Mouse (Mus musculus): ENCODE measurements at regions not wholly inside any gene's neighbourhood (a gene's known extent, or its start where the extent isn't known, plus 50 kb on each side); places are given as distances from the start of the nearest gene placed in this dataset.

- peaks cover 3% of the 10 kb centered on the region; the same call in 1 of the 2 replicates for H3K4me1 ChIP-seq (replicated peaks)
- WGBS = 50% methylated on average over 10 of the region's 10 CpGs
- ATAC-seq (replicated peaks; ENCODE audit: insufficient number of reproducible peaks, insufficient read depth, low FRiP score, low read depth) = no peak
- no peaks in the 10 kb centered on the region; the same call in 1 of the 2 replicates for H3K27me3 ChIP-seq
- no peaks in the 10 kb centered on the region for H3K9me3 ChIP-seq (replicated peaks)
- H3K4me2 ChIP-seq = no peak overlapping the region
- no peak overlapping the region for H3K9ac ChIP-seq
- no peak overlapping the region for H3K27ac ChIP-seq
- no peak overlapping the region for H3K4me3 ChIP-seq
- no peaks in the 10 kb centered on the region for H3K36me3 ChIP-seq
These were observed 439.1 kb downstream of the Prdm2 start for GRCm38 (mm10) chr4:142773651-142774151.

GRCm38 (mm10) chr4:142772751-142773455 lies 439.9 kb downstream of the Prdm2 start:
- Histone ChIP-seq H3K36me3 (no peaks in the 10 kb centered on the region), H3K9ac (no peak overlapping the region), H3K4me3 (no peak overlapping the region), H3K27ac (no peak overlapping the region), H3K27me3 (no peaks in the 10 kb centered on the region; the same call in 1 of the 2 replicates), H3K9me3 (replicated peaks) (no peaks in the 10 kb centered on the region), H3K4me2 (no peak overlapping the region), H3K4me1 (replicated peaks) (peaks cover 3% of the 10 kb centered on the region; the same call in 1 of the 2 replicates)
- ATAC-seq (replicated peaks; ENCODE audit: insufficient number of reproducible peaks, insufficient read depth, low FRiP score, low read depth) = no peak
- WGBS = 20% methylated on average over 16 of the region's 16 CpGs

GRCm38 (mm10) chr4:142771520-142772150 lies 441.2 kb downstream of the Prdm2 start:
- H3K9me3 ChIP-seq (replicated peaks) = no peaks in the 10 kb centered on the region
- 55% methylated on average over 6 of the region's 6 CpGs for WGBS
- ATAC-seq (replicated peaks; ENCODE audit: insufficient number of reproducible peaks, insufficient read depth, low FRiP score, low read depth) = no peak
- no peak overlapping the region for H3K9ac ChIP-seq
- H3K4me1 ChIP-seq (replicated peaks) = peaks cover 3% of the 10 kb centered on the region; the same call in 1 of the 2 replicates
- H3K4me2 ChIP-seq = no peak overlapping the region
- H3K27ac ChIP-seq = no peak overlapping the region
- H3K4me3 ChIP-seq = no peak overlapping the region
- H3K36me3 ChIP-seq = no peaks in the 10 kb centered on the region
- no peaks in the 10 kb centered on the region; the same call in 1 of the 2 replicates for H3K27me3 ChIP-seq

- no peak for ATAC-seq (replicated peaks; ENCODE audit: insufficient number of reproducible peaks, insufficient read depth, low FRiP score, low read depth)
These were observed 442.6 kb downstream of the Prdm2 start for GRCm38 (mm10) chr4:142770177-142770576.

GRCm38 (mm10) chr4:142767665-142768064 lies 445.1 kb downstream of the Prdm2 start:
- Histone ChIP-seq H3K4me1 (replicated peaks) (no peaks in the 10 kb centered on the region), H3K27ac (no peak overlapping the region), H3K9ac (no peak overlapping the region), H3K27me3 (no peaks in the 10 kb centered on the region; the same call in 1 of the 2 replicates), H3K36me3 (no peaks in the 10 kb centered on the region), H3K4me3 (no peak overlapping the region), H3K4me2 (no peak overlapping the region), H3K9me3 (replicated peaks) (no peaks in the 10 kb centered on the region)
- WGBS = 56% methylated on average over 4 of the region's 4 CpGs
- ATAC-seq (replicated peaks; ENCODE audit: insufficient number of reproducible peaks, insufficient read depth, low FRiP score, low read depth) = no peak

More at GRCm38 (mm10) chr4:142770177-142770576, 442.6 kb downstream of the Prdm2 start:
- Histone ChIP-seq H3K27me3 (no peaks in the 10 kb centered on the region; the same call in 1 of the 2 replicates), H3K9me3 (replicated peaks) (no peaks in the 10 kb centered on the region), H3K27ac (no peak overlapping the region), H3K9ac (no peak overlapping the region), H3K36me3 (no peaks in the 10 kb centered on the region), H3K4me2 (no peak overlapping the region), H3K4me3 (no peak overlapping the region), H3K4me1 (replicated peaks) (peaks cover 3% of the 10 kb centered on the region; the same call in 1 of the 2 replicates)
- 19% methylated on average over 8 of the region's 8 CpGs for WGBS

- no peak overlapping the region for H3K9ac ChIP-seq
- H3K9me3 ChIP-seq (replicated peaks) = no peaks in the 10 kb centered on the region
- no peak for ATAC-seq (replicated peaks; ENCODE audit: insufficient number of reproducible peaks, insufficient read depth, low FRiP score, low read depth)
- H3K27me3 ChIP-seq = no peaks in the 10 kb centered on the region
- no peak overlapping the region for H3K4me3 ChIP-seq
- WGBS = 58% methylated on average over 8 of the region's 8 CpGs
- H3K36me3 ChIP-seq = no peaks in the 10 kb centered on the region
- no peak overlapping the region for H3K27ac ChIP-seq
- H3K4me1 ChIP-seq (replicated peaks) = no peaks in the 10 kb centered on the region
- H3K4me2 ChIP-seq = no peak overlapping the region
These were observed 451.2 kb downstream of the Prdm2 start for GRCm38 (mm10) chr4:142761577-142761976.

- no peak for ATAC-seq (replicated peaks; ENCODE audit: insufficient number of reproducible peaks, insufficient read depth, low FRiP score, low read depth)
- no peak overlapping the region for H3K27ac ChIP-seq
- H3K4me1 ChIP-seq (replicated peaks) = no peaks in the 10 kb centered on the region
- H3K4me3 ChIP-seq = no peak overlapping the region
- no peaks in the 10 kb centered on the region for H3K36me3 ChIP-seq
- H3K9me3 ChIP-seq (replicated peaks) = no peaks in the 10 kb centered on the region
- H3K9ac ChIP-seq = no peak overlapping the region
- WGBS = 75% methylated on average over 3 of the region's 3 CpGs
- no peaks in the 10 kb centered on the region for H3K27me3 ChIP-seq
- no peak overlapping the region for H3K4me2 ChIP-seq
These were observed 454.7 kb downstream of the Prdm2 start for GRCm38 (mm10) chr4:142758102-142758501.

GRCm38 (mm10) chr4:142756332-142756731 lies 456.5 kb downstream of the Prdm2 start:
- Histone ChIP-seq H3K27ac (no peak overlapping the region), H3K36me3 (no peaks in the 10 kb centered on the region), H3K4me3 (no peak overlapping the region), H3K4me1 (replicated peaks) (no peaks in the 10 kb centered on the region), H3K9ac (no peak overlapping the region), H3K4me2 (no peak overlapping the region), H3K9me3 (replicated peaks) (no peaks in the 10 kb centered on the region), H3K27me3 (no peaks in the 10 kb centered on the region)
- no peak for ATAC-seq (replicated peaks; ENCODE audit: insufficient number of reproducible peaks, insufficient read depth, low FRiP score, low read depth)
- WGBS = 54% methylated on average over 6 of the region's 6 CpGs

- Histone ChIP-seq H3K9me3 (replicated peaks) (no peaks in the 10 kb centered on the region), H3K4me3 (no peak overlapping the region), H3K27ac (no peak overlapping the region), H3K4me1 (replicated peaks) (no peaks in the 10 kb centered on the region), H3K27me3 (no peaks in the 10 kb centered on the region), H3K4me2 (no peak overlapping the region), H3K36me3 (no peaks in the 10 kb centered on the region), H3K9ac (no peak overlapping the region)
- WGBS = 56% methylated on average over 8 of the region's 8 CpGs
- no peak for ATAC-seq (replicated peaks; ENCODE audit: insufficient number of reproducible peaks, insufficient read depth, low FRiP score, low read depth)
These were observed 462.9 kb downstream of the Prdm2 start for GRCm38 (mm10) chr4:142749918-142750317.

- H3K4me2 ChIP-seq = no peak overlapping the region
- no peaks in the 10 kb centered on the region for H3K27me3 ChIP-seq
These were observed 484.3 kb upstream of the Kazn start for GRCm38 (mm10) chr4:142723554-142723907.

GRCm38 (mm10) chr4:142722845-142723553 lies 483.8 kb upstream of the Kazn start:
- Histone ChIP-seq H3K9ac (no peak overlapping the region), H3K27ac (no peak overlapping the region), H3K36me3 (no peaks in the 10 kb centered on the region), H3K9me3 (replicated peaks) (no peaks in the 10 kb centered on the region), H3K4me1 (replicated peaks) (no peaks in the 10 kb centered on the region), H3K4me3 (no peak overlapping the region), H3K27me3 (no peaks in the 10 kb centered on the region), H3K4me2 (no peak overlapping the region)
- no peak for ATAC-seq (replicated peaks; ENCODE audit: insufficient number of reproducible peaks, insufficient read depth, low FRiP score, low read depth)
- WGBS = 44% methylated on average over 3 of the region's 3 CpGs

More at GRCm38 (mm10) chr4:142723554-142723907, 484.3 kb upstream of the Kazn start:
- Histone ChIP-seq H3K9ac (no peak overlapping the region), H3K4me3 (no peak overlapping the region), H3K4me1 (replicated peaks) (no peaks in the 10 kb centered on the region), H3K36me3 (no peaks in the 10 kb centered on the region), H3K9me3 (replicated peaks) (no peaks in the 10 kb centered on the region), H3K27ac (no peak overlapping the region)
- no peak for ATAC-seq (replicated peaks; ENCODE audit: insufficient number of reproducible peaks, insufficient read depth, low FRiP score, low read depth)
- 67% methylated on average over 4 of the region's 4 CpGs for WGBS
